Mouse (Mus musculus) Patski (cell line): ENCODE measurements around the gene Rtn4ip1. TPM values are rescaled to one million over a fixed set of nuclear protein-coding genes. Genes with fewer than 3 reads are reported as not detected.
A peak's percentile ranks its signal among the peaks of the same experiment; 100 is the strongest.

Experiments used
- ATAC-seq: fragments of 100-300 bp; one replicate; pipeline ENCODE4 v1.8.0; 2021
- CTCF ChIA-PET: fragments of 350-600 bp; sonication (Branson Sonifier 250); formaldehyde crosslinking; loops from one replicate; lab custom pipeline; 2022; ENCODE audit warnings: inconsistent platforms; lab: Charles Lee
- POLR2A ChIA-PET: fragments of 350-600 bp; sonication (Branson Sonifier 250); formaldehyde crosslinking; loops from one replicate; lab custom pipeline; 2022; ENCODE audit warnings: antibody characterized with exemption, inconsistent platforms; lab: Charles Lee
- DNase-seq: peaks from one replicate; pipeline ENCODE4 v3.0.0-alpha.2; 2011; ENCODE audit warnings: low read depth, low spot score
- H3K27me3 ChIP-seq: fragments of 371-371 bp; one replicate; pipeline ENCODE4 v1.5.1; 2021
- CTCF ChIP-seq: fragments of 100-300 bp; IDR thresholded peaks from one replicate; pipeline ENCODE4 v1.5.1; 2021
- in situ Hi-C: fragments of 300-500 bp; cut with MboI; formaldehyde crosslinking; loops from 3 replicates; pipeline ENCODE4 v1.11.1; 2018; ENCODE audit warnings: low pct_unique_long_range_greater_than_20kb, mixed read lengths
- polyA plus RNA-seq: library from polyadenylated mRNA; unstranded; gene quantifications from one replicate; pipeline ENCODE4 v1.2.3, GENCODE M21; 2021

Rtn4ip1 gene
- polyA plus RNA-seq, 1 experiment from 2014 or later, result 13.9 TPM

DNA sequence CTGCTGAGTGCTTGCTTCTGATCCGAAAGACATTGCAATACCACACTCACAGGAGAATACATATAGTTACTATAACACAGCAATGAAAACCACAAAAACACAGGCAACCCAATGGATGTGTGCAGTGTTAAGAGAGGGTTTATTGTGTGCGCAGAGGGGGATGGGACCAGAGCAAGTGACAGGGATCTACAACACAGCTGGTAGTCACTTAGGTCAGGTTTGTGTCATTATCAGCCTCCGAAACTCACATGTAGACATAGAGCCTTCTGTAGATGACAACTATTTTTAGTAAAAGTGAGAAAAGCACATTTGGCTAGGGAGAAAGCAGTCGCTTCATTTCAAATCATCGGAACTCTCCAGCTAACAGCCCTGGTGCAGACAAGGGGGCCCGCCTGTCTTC lies 80.9 kb downstream of the Rtn4ip1 start:
- in situ Hi-C loops, result no loop called here
- POLR2A ChIA-PET, result no interaction called here
- no peak for ATAC-seq

DNA sequence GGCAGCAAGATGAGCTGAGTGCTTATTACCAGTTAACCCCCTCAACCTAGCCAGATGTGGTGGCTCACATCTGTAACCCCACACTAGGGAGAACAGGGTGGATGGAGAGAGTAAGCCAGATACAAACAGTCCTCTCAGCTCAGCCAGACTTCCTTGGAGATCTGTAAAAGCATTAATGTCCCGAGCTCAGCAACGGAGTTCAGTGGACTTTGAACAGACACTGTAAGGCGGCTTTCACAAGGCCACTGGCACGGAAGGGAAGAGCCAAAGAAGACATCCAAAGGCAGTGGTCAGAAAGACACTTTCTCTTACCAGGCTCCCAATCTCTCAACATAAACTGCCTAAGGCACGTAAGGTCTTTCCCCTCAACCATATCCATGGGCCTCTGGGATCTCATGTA lies 81.6 kb downstream of the Rtn4ip1 start:
- ChIA-PET CTCF (no interaction called here), POLR2A (no interaction called here)
- in situ Hi-C loops, result no loop called here
- TF ChIP-seq CTCF, result no peak
- no peak for DNase-seq
- H3K27me3 ChIP-seq, result no peaks in the 10 kb centered on the region
- ATAC-seq, result no peak

More for the DNA sequence above, 80.9 kb downstream of the Rtn4ip1 start:
- H3K27me3 ChIP-seq, result no peaks in the 10 kb centered on the region
- no peak for TF ChIP-seq CTCF
- CTCF ChIA-PET, result no interaction called here
- DNase-seq, result no peak

DNA sequence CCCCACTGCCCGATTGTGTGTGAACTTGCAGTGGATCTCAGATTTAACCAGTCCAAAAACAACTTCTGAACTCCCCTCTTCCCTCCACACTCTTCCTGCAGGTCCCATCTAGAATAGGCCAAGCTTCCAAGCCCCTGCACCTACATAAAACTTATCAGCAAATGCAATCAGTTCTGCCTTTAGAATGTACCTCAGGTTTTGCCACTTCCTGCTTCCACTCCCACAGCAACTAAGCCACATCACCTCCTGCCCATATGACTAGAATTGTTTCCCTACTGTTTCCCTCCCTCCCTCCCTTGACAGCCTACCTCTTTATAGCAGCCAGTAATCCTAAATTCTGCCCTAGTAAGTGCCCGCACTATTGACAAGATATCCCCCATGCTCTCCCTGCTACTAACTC lies 82.3 kb downstream of the Rtn4ip1 start:
- ATAC-seq (no peak), DNase-seq (no peak)
- TF ChIP-seq CTCF, result no peak
- CTCF ChIA-PET, result no interaction called here
- in situ Hi-C loops, result no loop called here
- POLR2A ChIA-PET, result no interaction called here
- no peaks in the 10 kb centered on the region for H3K27me3 ChIP-seq

DNA sequence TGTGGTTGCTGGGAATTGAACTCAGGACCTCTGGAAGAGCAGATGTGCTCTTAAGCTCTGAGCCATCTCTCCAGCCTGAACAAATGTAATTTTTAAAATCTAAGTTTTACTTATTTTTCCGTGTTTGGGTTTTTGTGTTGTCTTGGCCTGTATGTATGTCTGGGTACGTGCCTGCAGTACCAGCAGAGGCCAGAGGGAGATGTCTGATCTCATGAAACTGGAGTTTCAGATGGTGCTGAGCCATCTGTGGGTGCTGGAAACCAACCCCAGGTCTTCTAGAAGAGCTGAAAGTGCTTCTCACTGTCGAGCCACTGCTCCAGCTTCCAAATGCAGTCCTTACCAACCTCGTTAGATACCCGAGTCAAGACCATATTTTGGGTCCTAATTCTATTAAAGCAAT lies 89.7 kb downstream of the Rtn4ip1 start:
- in situ Hi-C loops, result no loop called here
- no peak for TF ChIP-seq CTCF
- H3K27me3 ChIP-seq, result no peaks in the 10 kb centered on the region
- CTCF ChIA-PET, result no interaction called here
- ATAC-seq (no peak), DNase-seq (no peak)
- POLR2A ChIA-PET, result interaction anchor here (1.1 kb wide), 1 partner anchor 22 kb away, joined by 4 read pairs; no protein-coding TSS in a partner anchor

DNA sequence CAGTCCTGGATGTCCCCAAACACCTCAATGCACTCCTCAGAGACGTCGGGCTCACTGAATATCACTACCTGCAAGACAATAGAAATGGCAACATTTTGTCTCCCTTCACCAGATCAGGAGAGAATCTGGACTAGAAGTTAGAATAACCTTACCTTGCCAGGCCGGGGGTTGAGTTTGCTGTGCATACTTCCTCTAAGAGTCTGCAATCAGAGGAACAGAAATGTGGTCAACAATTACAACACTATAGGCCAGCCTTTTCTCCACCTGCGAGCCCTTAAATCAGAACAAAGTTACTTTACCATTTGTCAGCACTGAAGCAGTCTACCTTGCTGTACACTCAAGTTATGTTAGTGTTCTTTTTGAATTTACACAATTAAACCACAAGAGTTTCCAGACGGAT lies 90.9 kb downstream of the Rtn4ip1 start:
- ChIA-PET CTCF (interaction anchor here (1.1 to 1.3 kb wide), 3 partner anchors 18 to 168 kb away, joined by 3 to 4 read pairs (median 3); no protein-coding TSS in a partner anchor), POLR2A (no interaction called here)
- DNase-seq, result no peak
- TF ChIP-seq CTCF, result no peak
- in situ Hi-C loops, result no loop called here
- ATAC-seq, result no peak
- no peaks in the 10 kb centered on the region for H3K27me3 ChIP-seq

DNA sequence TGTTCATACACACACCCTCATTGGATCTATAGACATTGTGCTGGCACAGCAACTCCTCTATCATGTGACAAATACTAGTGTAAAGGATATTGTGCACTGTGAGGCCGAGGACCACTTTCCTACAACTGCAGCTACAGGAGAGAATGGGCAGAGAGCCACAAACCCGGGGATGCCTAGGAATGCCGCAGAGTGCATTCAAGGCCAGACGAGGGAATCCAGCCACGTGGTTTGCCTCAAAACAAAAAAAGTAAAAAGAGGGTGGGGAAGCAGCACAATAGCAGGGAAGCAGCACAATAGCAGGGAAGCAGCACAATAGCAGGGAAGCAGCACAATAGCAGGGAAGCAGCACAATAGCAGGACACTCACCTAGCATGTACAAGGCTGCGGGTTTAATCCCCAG lies 91.6 kb downstream of the Rtn4ip1 start:
- DNase-seq, result no peak
- ChIA-PET CTCF (no interaction called here), POLR2A (no interaction called here)
- H3K27me3 ChIP-seq, result no peaks in the 10 kb centered on the region
- ATAC-seq, result no peak
- TF ChIP-seq CTCF, result no peak
- in situ Hi-C loops, result no loop called here

DNA sequence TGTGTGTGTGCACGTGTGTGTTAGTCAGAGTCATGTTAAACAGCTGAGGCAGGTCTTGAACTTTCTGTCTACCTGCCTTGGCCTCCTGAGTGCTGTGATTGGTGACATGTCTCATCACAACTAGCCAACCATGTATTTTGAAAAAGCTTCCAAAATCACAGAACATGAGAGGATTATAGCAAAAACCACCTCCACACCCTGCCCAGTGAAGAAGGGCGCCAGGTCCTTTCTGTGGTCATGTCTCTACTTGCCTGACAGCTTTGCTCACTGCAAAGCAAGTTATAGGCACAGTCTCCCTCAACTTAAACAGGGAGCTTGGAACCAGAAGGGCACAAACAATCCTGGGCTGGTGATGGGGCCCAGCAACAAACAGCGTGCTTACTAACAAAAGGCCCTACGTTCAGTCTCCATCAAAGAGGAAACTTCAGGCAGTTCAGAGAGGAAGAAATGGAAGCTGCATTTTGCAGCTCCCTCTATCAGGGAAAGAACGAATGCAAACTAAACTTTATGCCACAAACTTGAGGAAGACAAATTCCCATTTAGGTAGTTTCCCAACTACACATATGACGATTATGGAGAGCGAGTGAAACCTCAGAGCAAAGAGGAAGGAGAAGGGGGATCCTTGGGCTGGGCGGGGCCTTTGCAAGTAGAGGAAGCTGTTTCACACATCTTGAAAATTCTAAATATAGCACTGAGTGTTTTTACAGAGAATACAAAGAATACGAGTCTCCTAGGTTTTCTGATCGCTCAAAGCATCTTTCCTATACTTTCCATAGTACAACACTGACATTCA lies 94.4 kb downstream of the Rtn4ip1 start:
- no peak for ATAC-seq
- no peak for DNase-seq
- ChIA-PET POLR2A (no interaction called here), CTCF (interaction anchor here (1.0 kb wide), 1 partner anchor 18 kb away, joined by 3 read pairs; no protein-coding TSS in a partner anchor)
- in situ Hi-C loops, result no loop called here
- TF ChIP-seq CTCF, result no peak
- H3K27me3 ChIP-seq, result no peaks in the 10 kb centered on the region

DNA sequence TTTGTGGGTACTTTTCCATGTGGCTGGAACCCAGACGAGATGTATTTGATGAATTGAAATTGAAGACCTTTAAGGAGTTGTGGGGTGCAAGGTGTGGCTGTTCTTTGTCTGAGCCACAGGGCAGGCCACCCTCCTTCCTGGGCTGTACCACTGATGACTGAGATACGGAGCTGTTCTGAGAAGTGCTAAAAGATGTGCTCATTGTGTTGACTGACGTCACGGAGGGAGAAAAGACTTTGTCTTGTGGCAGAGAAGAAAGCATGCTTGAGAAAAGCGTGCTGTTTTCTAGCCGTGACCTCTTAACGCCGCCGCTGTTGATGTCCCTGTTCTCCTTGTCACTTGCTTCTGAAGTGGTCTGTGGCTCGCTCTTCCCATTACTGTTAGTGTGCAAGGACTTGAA lies 95.7 kb downstream of the Rtn4ip1 start:
- POLR2A ChIA-PET, result no interaction called here
- CTCF ChIA-PET, result no interaction called here
- DNase-seq (no peak), ATAC-seq (no peak)
- no peak for TF ChIP-seq CTCF
- in situ Hi-C loops, result no loop called here
- H3K27me3 ChIP-seq, result no peaks in the 10 kb centered on the region

DNA sequence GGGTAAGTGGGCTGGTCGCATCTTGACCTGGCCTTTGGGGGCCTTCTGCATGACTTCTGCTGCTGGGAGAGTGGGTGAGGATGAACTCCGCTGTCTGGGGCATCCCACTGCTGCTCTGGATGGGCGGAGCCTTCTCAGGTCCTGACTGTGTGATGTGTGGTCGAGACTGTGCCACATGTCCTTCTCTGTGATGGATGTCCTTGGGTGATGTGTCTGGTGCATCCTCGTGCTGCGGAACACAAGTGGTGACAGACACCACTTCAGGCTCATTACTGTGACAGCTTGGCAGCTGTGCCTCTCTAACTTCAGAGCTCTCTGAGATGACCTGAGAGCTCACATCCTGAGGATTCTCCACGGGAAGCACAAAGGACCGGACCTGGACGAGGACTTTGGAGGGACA lies 96.4 kb downstream of the Rtn4ip1 start:
- ChIA-PET CTCF (interaction anchor here (1.0 kb wide), 1 partner anchor 76 kb away, joined by 3 read pairs; no protein-coding TSS in a partner anchor), POLR2A (no interaction called here)
- DNase-seq (no peak), ATAC-seq (no peak)
- TF ChIP-seq CTCF, result no peak
- no peaks in the 10 kb centered on the region for H3K27me3 ChIP-seq
- in situ Hi-C loops, result no loop called here

DNA sequence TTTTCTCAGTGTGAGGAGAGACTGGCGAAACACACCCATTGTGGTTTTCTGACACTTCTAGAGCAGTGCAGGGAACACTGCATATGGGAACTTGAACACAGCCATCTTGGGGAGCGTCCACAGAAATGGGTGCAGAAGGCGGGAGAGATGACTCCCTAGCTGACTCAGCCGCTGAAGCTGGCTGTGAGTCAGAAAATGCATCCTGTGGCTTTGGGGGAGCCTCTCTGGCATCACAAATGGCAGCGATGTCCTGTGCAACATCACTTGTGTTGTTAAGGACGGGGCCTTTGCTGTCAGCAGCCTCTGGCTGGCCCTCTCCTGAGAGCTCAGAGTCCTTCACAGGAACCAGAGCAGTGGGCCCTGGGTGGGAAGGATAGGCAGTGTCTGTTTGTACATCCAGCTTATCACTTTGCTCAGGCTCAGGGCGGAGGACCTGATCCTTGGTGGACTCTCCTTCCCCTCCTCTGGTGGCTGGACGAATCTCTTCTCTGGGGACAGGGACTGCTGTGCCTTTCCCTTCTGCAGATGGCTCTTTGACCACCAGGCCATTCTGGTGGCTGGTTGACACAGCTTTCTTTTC lies 97.0 kb downstream of the Rtn4ip1 start:
- no peak for DNase-seq
- CTCF ChIA-PET, result interaction anchor here (1.0 kb wide), 1 partner anchor 75 kb away, joined by 3 read pairs; no protein-coding TSS in a partner anchor
- H3K27me3 ChIP-seq, result no peaks in the 10 kb centered on the region
- in situ Hi-C loops, result no loop called here
- TF ChIP-seq CTCF, result no peak
- ATAC-seq, result peak; percentile 55
- POLR2A ChIA-PET, result no interaction called here

DNA sequence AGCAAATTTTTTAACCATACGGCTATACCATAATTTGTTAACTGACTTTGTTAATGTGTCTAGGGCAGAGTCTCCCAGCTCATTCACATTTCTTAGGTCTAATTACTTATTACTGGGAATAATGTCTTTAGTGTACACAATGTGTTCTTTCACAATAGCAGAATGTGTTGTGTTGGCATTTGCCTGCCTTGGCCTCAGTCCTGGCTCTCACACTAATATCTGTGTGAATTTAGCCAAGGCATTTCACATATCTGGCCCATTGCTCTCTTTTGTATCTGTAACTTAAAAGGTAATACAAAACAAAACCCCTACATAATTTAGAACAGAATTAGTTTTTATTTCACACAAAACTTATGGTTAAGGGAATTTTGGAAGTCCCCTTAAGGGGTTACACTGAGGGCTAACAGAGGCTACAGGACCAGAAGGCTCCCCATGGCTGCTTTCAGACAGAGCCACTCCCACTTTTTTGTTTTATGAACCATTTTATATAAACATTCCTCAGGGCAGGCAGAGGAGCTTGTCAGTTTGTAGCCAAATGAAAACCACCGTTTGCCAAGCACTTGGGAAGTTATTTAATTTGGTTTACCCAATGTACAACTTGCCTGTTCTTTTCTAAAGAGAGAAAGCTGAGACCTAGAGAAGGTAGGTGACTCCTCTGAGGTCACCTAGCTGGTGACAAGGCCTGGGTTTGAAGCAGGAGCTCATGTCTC lies 98.7 kb downstream of the Rtn4ip1 start:
- ChIA-PET POLR2A (interaction anchor here (0.8 kb wide), 1 partner anchor 13 kb away, joined by 4 read pairs; no protein-coding TSS in a partner anchor), CTCF (interaction anchor here (1.1 to 1.4 kb wide), 3 partner anchors 13 to 159 kb away, joined by 3 to 4 read pairs (median 3); no protein-coding TSS in a partner anchor)
- ATAC-seq (no peak), DNase-seq (no peak)
- in situ Hi-C loops, result loop anchor here (5.0 kb wide), 1 partner anchor 67 kb away; no protein-coding TSS in a partner anchor
- no peak for TF ChIP-seq CTCF
- no peaks in the 10 kb centered on the region for H3K27me3 ChIP-seq
